Mouse (Mus musculus): ENCODE results near the gene Castor1. TPM values are rescaled to one million over a fixed set of nuclear protein-coding genes. Genes with fewer than 3 reads are reported as not detected.

Gene Castor1
- total RNA-seq, 2 experiments from 2014 or later, result 3.8 to 7.4 TPM

- DNase-seq (ENCODE audit: low spot score), result peak; percentile 85
- intact Hi-C loops (cut with DNase I), result loop anchor here (2.0 kb wide), 1 partner anchor 17 kb away; the partner anchor contains the start of gene Tbc1d10a
Observed at GRCm38 (mm10) chr11:4203705-4204074, 14.3 kb upstream of the Castor1 start.

GRCm38 (mm10) chr11:4205097-4205655 lies 12.8 kb upstream of the Castor1 start:
- intact Hi-C loops (cut with DNase I), result no loop called here
- no peak for DNase-seq (ENCODE audit: low spot score)

GRCm38 (mm10) chr11:4205951-4206350 lies 12.1 kb upstream of the Castor1 start:
- intact Hi-C loops (cut with DNase I), result no loop called here
- DNase-seq (ENCODE audit: low spot score), result no peak

GRCm38 (mm10) chr11:4206563-4206962 lies 11.5 kb upstream of the Castor1 start:
- DNase-seq (ENCODE audit: low spot score), result no peak
- intact Hi-C loops (cut with DNase I), result no loop called here

- no peak for DNase-seq (ENCODE audit: low spot score)
- intact Hi-C loops (cut with DNase I), result no loop called here
Observed at GRCm38 (mm10) chr11:4207655-4208054, 10.4 kb upstream of the Castor1 start.

- no peak for DNase-seq (ENCODE audit: low spot score)
- intact Hi-C loops (cut with DNase I), result no loop called here
Observed at GRCm38 (mm10) chr11:4209556-4209955, 8.5 kb upstream of the Castor1 start.

- intact Hi-C loops (cut with DNase I), result loop anchor here (10.0 kb wide), 1 partner anchor 46 kb away; the partner anchor contains the start of genes Ccdc157 and Sf3a1
- no peak for DNase-seq (ENCODE audit: low spot score)
Observed at GRCm38 (mm10) chr11:4210786-4211185, 7.2 kb upstream of the Castor1 start.

GRCm38 (mm10) chr11:4213107-4213506 lies 4.9 kb upstream of the Castor1 start:
- intact Hi-C loops (cut with DNase I), result loop anchor here (10.0 kb wide), 1 partner anchor 48 kb away; the partner anchor contains the start of genes Ccdc157 and Sf3a1
- DNase-seq (ENCODE audit: low spot score), result no peak

GRCm38 (mm10) chr11:4214572-4214971 lies 3.5 kb upstream of the Castor1 start:
- intact Hi-C loops (cut with DNase I), result loop anchor here (10.0 kb wide), 1 partner anchor 50 kb away; the partner anchor contains the start of genes Ccdc157 and Sf3a1
- no peak for DNase-seq (ENCODE audit: low spot score)

- intact Hi-C loops (cut with DNase I), result loop anchor here (10.0 kb wide), 1 partner anchor 50 kb away; the partner anchor contains the start of genes Ccdc157 and Sf3a1
- DNase-seq (ENCODE audit: low spot score), result no peak
Observed at GRCm38 (mm10) chr11:4215061-4215460, 3.0 kb upstream of the Castor1 start.

- intact Hi-C loops (cut with DNase I), result loop anchor here (10.0 kb wide), 1 partner anchor 52 kb away; the partner anchor contains the start of genes Ccdc157 and Sf3a1
- DNase-seq (ENCODE audit: low spot score), result peak; percentile 78
Observed at GRCm38 (mm10) chr11:4216248-4217000, 1.6 kb upstream of the Castor1 start.

GRCm38 (mm10) chr11:4218637-4219036 lies 612 bp downstream of the Castor1 start:
- intact Hi-C loops (cut with DNase I), result loop anchor here (1.0 to 10.0 kb wide), 4 partner anchors 28 to 124 kb away; partner anchors contain the start of genes Ccdc157, Mtfp1, Rnf215 and Sf3a1
- DNase-seq (ENCODE audit: low spot score), result no peak

GRCm38 (mm10) chr11:4219317-4219751 lies 1.3 kb downstream of the Castor1 start:
- peak; percentile 74 for DNase-seq (ENCODE audit: low spot score)
- intact Hi-C loops (cut with DNase I), result loop anchor here (1.0 to 10.0 kb wide), 4 partner anchors 29 to 125 kb away; partner anchors contain the start of genes Ccdc157, Mtfp1, Rnf215 and Sf3a1

GRCm38 (mm10) chr11:4219908-4220307 lies 1.9 kb downstream of the Castor1 start:
- intact Hi-C loops (cut with DNase I), result loop anchor here (1.0 to 10.0 kb wide), 6 partner anchors 29 to 125 kb away; partner anchors contain the start of genes Ccdc157, Mtfp1, Rnf215 and Sf3a1
- DNase-seq (ENCODE audit: low spot score), result no peak

- intact Hi-C loops (cut with DNase I), result loop anchor here (1.0 to 5.0 kb wide), 2 partner anchors 38 to 39 kb away; no protein-coding TSS in a partner anchor
- peak; percentile 50 for DNase-seq (ENCODE audit: low spot score)
Observed at GRCm38 (mm10) chr11:4220443-4221400, 2.7 kb downstream of the Castor1 start.

GRCm38 (mm10) chr11:4222046-4222950 lies 4.3 kb downstream of the Castor1 start:
- no peak for DNase-seq (ENCODE audit: low spot score)
- intact Hi-C loops (cut with DNase I), result loop anchor here (5.0 kb wide), 1 partner anchor 40 kb away; no protein-coding TSS in a partner anchor

- intact Hi-C loops (cut with DNase I), result loop anchor here (5.0 kb wide), 1 partner anchor 41 kb away; no protein-coding TSS in a partner anchor
- no peak for DNase-seq (ENCODE audit: low spot score)
Observed at GRCm38 (mm10) chr11:4223393-4224188, 5.6 kb downstream of the Castor1 start.
